Mouse (Mus musculus): ENCODE results near the gene Mef2c.

Gene Mef2c

DNA sequence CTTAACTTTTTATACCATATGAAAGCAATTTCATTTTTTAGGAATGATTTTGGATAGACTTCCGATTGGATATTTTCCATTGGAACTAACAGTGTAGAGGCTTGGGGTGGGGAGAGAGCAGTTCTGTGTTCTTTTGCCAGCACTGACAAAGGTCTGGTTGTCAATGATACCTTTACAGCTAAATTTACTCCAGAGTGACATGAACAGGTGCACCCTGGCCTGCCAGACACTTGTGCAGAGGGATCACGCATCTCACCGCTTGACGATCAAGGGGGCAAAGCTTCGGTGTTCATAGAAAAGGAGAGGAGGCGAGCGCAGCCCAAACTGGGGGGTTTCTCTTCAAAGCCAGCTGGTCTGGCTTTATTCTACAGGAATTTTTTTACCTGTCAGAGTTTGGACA lies at the start of gene Mef2c:
TSS of gene Mef2c (plus strand) at position 116 of the 400 bp plus-strand sequence.
- in situ Hi-C loops (cut with MboI; ENCODE audit: low sequenced_read_pairs), result no loop called here

GRCm38 (mm10) chr13:83458729-83459128 lies 45.1 kb upstream of the Mef2c start:
- in situ Hi-C loops (cut with MboI; ENCODE audit: low sequenced_read_pairs), result no loop called here

GRCm38 (mm10) chr13:83459600-83459999 lies 44.2 kb upstream of the Mef2c start:
- in situ Hi-C loops (cut with MboI; ENCODE audit: low sequenced_read_pairs), result no loop called here

DNA sequence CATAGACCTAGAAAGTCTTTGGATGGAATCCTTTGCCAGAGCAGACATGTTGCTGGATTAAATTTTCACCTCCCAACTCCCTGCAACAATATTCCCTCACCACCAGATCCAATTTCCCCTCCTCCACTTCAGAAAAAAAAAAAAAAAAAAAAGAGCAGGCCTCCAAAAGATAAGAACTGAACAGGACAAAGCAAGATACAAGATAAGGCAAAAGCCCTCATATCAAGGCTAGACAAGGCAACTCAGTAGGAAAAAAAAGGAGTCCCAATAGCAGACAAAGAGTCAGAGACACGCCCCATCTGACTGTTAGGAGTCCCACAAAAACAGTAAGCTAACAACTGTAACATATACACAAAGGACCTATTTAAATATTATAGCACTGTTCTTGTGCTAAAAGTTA lies 43.2 kb upstream of the Mef2c start:
- in situ Hi-C loops (cut with MboI; ENCODE audit: low sequenced_read_pairs), result no loop called here

- in situ Hi-C loops (cut with MboI; ENCODE audit: low sequenced_read_pairs), result no loop called here
These were observed 42.3 kb upstream of the Mef2c start for GRCm38 (mm10) chr13:83461556-83461955.

GRCm38 (mm10) chr13:83466756-83467155 lies 37.1 kb upstream of the Mef2c start:
- in situ Hi-C loops (cut with MboI; ENCODE audit: low sequenced_read_pairs), result no loop called here

- in situ Hi-C loops (cut with MboI; ENCODE audit: low sequenced_read_pairs), result no loop called here
These were observed 35.0 kb upstream of the Mef2c start for GRCm38 (mm10) chr13:83468794-83469193.

DNA sequence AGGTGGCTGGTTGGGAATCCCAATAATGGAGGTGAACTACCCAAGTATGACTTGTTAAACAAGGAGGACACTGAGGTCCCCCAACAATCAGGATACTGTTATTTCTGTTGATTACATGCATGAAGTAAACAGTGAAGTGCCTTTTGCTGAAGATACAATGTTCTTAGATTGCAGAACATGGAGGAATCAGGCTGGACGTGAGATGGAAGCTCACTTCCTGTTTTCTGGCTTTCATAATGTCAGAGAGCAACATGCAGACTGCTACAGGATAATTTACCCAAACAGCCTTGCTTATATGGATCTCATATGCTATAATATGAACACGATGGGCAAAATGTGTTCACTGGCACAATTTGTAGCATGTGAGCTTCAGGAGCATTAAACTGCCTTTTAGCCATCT lies 30.1 kb upstream of the Mef2c start:
- in situ Hi-C loops (cut with MboI; ENCODE audit: low sequenced_read_pairs), result no loop called here

DNA sequence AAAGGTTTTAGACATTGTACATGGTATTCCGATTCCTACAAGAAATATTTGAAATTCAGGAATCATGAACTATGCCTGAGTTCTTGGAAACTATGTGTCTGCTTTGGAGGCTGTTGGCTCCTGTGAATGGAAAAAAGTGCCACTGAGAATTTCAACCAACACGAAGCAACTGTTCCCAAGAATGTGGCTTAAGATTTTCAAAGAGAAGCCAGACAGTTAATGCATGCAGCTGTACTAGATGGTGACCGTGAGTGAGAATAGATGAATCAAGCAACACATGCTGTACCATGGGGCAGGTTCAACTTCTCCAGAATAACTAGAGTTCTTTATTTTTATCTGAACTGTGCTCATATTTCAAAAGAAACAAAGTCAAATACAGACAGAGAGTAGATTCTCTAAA lies 23.4 kb upstream of the Mef2c start:
- in situ Hi-C loops (cut with MboI; ENCODE audit: low sequenced_read_pairs), result no loop called here

DNA sequence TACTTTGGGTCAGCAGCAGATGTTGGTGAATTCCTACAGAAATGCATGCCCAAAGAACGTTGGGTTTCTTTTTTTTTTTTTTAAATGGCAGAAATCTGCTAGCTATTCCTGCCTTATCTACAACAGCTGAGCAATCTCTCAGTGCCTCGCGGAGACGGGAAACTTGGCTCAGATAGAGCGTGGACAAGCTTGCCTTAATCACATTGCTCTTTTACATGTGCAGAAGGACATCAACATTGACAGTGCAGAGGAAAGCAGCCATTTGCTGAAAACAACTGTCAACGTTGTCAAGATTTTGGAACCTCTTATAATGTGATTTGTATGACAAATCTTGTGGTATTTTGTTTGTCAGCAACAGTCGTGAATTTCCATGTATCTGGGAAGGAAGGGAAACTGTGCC lies 22.5 kb upstream of the Mef2c start:
- in situ Hi-C loops (cut with MboI; ENCODE audit: low sequenced_read_pairs), result no loop called here

GRCm38 (mm10) chr13:83482087-83482486 lies 21.7 kb upstream of the Mef2c start:
- in situ Hi-C loops (cut with MboI; ENCODE audit: low sequenced_read_pairs), result no loop called here

DNA sequence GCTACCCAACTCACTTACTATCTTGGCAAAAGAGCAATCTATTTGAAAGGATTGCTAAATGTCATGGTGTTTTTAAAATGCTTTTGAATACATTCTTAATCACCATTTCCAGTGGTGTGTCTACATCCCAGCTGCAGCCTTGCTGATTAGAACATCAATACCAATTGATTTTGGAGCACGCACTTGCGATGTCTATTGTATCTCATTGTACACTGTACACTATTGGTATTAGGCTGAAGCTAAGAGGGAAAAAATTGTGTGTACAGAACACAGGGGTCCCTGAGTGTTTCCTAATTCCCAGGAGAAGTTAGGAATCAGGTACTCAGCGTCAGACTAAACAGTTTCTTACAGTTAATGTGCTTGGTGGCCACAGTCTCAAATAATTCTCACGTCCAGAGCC lies 19.6 kb upstream of the Mef2c start:
- in situ Hi-C loops (cut with MboI; ENCODE audit: low sequenced_read_pairs), result no loop called here

- in situ Hi-C loops (cut with MboI; ENCODE audit: low sequenced_read_pairs), result no loop called here
These were observed 19.0 kb upstream of the Mef2c start for GRCm38 (mm10) chr13:83484721-83485369.

- in situ Hi-C loops (cut with MboI; ENCODE audit: low sequenced_read_pairs), result no loop called here
These were observed 11.8 kb upstream of the Mef2c start for GRCm38 (mm10) chr13:83492051-83492450.

- in situ Hi-C loops (cut with MboI; ENCODE audit: low sequenced_read_pairs), result no loop called here
These were observed 6.1 kb upstream of the Mef2c start for GRCm38 (mm10) chr13:83497708-83498107.

DNA sequence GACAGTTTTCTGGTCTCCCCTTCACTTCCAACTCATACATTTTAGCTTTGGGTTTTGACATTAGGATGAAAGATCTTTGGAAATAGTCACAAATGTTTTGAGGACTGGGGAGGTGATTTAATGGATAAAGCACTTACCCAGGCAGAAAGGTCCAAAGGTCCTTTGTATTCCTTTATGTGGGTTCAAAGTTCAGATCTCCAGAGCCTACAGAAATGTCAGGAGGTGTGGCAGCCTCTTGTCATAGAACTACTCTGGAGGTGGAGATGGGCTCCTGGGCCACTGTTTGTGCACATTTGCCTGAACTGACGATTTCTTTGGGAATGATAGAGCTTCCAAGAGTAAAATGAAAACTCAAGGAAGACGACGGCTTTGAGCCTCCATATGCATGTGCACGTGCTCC lies 4.3 kb upstream of the Mef2c start:
- in situ Hi-C loops (cut with MboI; ENCODE audit: low sequenced_read_pairs), result no loop called here

DNA sequence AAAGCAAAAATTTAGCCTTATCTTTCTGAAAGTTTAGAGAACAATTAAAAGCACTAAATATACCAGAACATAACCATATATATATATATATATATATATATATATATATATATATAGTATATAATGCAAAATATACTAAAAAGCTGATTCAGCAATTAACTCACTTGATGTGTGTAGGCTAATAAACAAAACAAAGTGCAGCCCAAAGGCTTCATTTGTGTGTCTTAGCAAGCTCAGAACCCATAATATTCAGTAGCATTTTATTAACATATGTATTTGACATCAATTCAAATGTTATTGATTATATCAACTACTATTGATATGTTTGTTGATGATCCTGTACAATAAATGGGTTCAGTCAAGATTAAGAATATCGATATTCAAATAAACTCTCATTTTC lies 3.9 kb downstream of the Mef2c start:
- in situ Hi-C loops (cut with MboI; ENCODE audit: low sequenced_read_pairs), result no loop called here

DNA sequence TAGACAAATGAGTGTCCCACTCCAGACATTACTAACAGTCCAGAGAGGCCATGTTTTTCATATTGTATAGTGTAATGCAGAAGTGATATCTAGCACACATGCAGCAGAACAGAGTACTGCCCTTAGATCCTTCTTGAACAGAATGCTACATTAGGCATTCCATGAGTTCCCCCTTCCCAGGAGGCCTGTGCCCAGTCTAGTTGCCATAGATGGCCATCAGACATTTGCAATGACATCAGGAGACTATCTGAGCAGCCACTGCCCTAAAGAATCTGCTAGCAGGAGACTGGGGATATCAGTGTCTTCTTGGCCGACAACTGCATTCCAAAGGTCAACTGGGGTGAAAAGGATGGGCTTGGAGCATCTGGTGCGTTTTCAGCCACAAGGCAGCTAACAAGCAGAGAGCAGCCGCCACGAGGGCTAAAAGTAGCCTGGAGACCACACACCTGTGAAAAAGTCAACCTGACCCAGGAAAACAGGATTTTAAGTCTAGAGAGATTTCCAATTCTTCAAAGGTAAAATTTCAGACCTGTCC lies 11.2 kb downstream of the Mef2c start:
- in situ Hi-C loops (cut with MboI; ENCODE audit: low sequenced_read_pairs), result no loop called here

DNA sequence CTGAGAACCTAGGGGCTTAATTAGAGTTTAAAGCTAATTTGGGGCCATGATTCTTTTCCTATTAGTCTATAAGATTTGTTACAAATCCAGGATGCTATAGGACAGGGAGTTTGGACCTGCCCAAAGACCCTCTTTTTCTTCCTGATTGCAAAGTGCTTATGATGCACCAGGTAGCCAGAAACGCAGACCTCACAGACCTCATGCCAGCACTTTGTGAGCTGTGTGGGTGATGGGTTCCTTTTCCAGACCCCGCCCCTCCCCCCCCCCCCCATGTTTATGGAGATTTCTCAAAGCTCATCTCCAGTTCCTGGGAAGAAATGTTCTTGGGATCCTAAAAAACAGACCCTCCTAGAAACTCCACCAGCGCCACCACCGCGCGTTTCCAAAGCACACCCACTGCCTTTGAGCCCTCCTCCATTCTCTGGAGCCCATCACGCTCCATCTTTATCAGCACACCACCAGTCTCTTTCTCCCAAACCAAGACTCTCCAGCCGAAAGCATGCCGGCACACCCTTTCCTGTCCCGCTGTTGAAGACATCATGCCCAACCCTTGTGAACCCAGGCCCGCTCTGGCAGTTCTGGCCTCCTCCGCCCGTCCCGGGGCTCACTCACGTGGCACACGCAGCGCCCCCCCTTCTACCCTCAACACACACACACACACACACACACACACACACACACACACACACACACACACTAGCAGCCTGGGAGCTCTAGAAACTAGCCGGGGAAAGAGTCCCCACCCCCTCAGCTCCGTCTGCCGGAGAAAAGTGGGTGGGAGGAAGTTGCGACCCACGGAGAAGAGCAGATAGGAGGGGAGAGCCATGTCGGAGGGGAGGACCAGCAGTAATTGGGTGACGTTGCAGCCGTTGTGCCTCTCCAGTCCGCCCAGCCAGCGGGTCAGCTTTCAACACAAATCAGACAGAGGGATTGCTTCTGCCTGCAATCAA lies 14.1 kb downstream of the Mef2c start:
- in situ Hi-C loops (cut with MboI; ENCODE audit: low sequenced_read_pairs), result no loop called here

- in situ Hi-C loops (cut with MboI; ENCODE audit: low sequenced_read_pairs), result no loop called here
These were observed 17.0 kb downstream of the Mef2c start for GRCm38 (mm10) chr13:83520807-83521206.

DNA sequence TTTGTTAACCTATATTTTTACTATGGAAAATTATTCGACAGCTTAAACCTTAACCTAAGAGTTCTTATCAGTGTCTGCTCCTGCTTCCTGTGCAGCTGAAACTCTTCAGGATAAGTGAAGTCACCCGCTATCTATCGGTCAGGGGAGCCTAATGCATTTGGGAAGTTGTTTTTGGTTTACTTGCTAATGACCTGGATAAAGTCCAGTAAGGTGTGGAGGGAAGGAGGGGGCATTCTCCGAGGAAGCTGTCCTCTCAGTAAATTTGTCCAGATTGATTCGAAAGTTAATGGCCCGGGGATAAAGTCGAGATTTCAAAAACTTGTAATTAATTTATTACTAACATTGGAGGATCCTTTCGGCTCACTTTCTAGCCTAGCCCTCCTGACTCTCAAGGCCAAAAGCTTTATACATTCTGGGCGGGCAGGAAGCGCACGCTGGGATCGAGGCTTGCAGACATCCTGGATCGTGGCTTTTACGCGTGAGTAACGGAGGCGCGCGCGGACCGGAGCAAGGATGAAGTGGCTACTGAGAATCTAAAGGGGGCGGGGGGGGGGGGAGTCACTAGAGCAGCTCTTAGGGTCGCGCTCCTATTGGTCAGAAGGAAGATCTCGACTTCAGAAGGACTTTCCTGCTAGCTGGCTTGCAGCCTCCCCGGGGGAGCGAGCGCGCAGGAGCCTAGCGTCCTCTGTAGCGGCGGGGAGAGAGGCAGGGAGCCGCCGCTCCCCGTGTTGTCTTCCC lies 19.6 kb downstream of the Mef2c start:
- in situ Hi-C loops (cut with MboI; ENCODE audit: low sequenced_read_pairs), result no loop called here
